Mouse (Mus musculus) cerebellum, adult 9-10 months (tissue): ENCODE data around the gene Gfy.

ENCODE experiments used
- DNase-seq: peaks from one replicate; pipeline ENCODE4 v3.0.0; 2022

The Gfy gene

DNA sequence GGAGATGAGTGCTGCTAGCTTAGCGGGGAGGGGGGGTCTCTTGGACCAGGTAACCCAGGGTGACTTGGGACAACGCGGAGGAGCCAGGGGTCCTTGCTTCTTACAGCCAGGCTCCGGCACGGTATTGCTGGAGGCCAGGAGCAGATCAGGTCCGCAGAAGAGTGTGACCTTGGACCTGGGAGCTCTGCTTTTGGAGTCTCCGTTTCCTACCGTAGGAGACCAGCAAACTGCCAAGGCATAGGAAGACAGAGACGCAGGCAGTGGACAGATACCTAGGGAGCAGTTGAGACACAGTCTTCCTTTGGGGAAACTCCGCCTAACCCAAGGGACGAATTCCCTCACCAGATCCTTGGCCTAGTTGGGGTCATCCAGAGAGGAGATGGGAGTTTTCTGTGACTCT is 13.7 kb downstream of the Gfy start:
- no peak for DNase-seq

DNA sequence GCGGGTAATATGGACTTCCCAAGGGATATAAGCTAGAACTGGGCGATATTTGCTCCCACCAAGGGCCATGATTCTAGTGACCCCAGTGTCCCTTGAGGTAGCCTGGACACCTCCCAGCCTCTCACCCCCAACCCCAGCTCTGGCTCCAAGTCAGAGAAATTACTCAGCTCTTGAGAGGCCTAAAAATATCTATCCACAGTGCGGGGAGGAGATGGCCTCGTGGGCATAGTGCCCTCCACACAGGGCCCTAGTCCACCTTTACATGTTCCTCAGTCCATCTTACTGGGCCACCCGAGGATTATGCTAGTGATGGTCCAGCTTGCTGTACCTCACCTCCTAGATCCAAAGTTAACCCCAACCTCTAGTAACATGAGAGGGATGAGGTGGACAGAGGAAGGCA is 14.5 kb downstream of the Gfy start:
- DNase-seq = peak; percentile 84

DNA sequence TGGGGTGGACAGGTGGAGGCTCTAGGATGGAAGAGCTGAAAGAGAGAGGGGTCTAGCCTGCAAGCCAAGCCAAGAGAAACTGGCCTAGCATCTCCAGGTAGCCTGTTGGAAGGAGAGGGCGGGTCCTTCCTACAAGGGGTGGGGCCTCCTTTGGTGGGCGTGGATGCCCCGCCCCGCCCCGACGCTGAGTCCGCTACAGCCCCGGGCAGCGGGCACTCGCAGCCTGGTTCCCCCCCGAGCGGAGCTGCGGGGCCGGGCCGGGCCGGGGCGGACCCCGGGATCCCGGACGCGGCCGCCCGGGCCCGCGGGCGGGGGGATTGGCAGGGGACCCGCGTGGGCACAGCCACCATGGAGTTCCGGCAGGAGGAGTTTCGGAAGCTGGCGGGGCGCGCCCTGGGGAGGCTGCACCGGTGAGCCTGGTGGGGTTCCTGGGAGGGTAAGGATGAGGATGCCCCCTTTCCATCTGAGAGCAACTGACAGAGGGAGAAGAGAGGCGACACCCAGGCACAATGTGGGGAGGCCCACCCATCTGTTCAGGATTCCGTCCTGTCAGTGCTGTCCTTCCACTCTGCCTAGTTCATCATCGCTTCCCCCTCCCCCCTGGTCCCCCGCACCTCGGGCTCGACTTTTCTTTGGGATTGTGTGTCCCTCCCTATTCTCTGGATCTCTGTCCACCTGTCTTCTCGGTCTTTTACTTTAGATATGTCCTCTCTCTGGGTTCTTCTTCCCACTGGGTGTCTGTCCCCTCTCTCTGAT is 15.5 kb downstream of the Gfy start, which contains the start of gene Slc17a7:
Gene Slc17a7, plus strand, starts transcription at position 215 of the 756 bp plus-strand sequence.
- peak; percentile 87 for DNase-seq

DNA sequence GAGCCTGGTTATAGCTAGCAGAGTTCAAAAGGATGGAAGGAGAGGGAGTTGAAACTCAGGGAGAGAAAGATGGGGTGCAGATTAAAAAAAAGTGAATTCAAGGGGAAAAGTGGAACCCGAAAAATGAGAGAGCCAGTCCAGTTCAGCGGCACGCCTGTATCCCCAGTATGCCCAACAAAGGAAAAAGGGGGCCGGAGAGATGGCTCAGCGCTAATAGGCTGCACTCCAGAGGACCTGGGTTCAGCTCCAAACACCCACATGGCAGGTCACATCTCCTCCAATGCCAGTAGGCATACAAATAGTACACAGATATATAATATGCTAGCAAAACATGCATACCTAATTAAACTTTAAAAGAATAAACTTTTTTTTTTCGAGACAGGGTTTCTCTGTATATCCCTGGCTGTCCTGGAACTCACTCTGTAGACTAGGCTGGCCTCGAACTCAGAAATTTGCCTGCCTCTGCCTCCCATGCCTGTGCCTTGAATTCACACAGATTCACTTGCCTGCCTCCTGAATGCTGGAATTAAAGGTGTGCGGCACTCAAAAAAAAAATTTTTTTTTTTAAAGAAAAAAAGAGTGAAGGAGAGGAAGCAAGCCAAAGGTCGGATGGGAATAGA is 16.3 kb downstream of the Gfy start:
- DNase-seq = peak; percentile 69

DNA sequence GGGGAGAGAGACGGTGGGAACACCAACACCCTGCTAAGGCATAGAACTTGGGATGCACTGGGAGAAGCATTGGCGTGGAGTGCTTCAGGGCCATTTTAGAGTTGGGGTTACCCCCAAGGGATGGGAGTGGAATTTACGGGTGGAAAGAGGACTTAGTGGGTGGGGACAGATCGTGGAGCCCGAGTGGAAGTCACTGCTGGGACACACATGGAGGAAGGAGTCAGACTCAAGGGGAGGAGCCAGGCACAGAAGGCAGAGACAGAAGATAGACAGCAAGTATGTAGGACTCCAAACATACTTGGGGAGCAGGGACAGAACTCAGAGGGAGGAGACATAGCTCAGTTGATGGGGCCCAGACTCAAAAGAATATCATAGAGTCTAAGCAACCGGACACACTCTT is 16.8 kb downstream of the Gfy start:
- DNase-seq = no peak

DNA sequence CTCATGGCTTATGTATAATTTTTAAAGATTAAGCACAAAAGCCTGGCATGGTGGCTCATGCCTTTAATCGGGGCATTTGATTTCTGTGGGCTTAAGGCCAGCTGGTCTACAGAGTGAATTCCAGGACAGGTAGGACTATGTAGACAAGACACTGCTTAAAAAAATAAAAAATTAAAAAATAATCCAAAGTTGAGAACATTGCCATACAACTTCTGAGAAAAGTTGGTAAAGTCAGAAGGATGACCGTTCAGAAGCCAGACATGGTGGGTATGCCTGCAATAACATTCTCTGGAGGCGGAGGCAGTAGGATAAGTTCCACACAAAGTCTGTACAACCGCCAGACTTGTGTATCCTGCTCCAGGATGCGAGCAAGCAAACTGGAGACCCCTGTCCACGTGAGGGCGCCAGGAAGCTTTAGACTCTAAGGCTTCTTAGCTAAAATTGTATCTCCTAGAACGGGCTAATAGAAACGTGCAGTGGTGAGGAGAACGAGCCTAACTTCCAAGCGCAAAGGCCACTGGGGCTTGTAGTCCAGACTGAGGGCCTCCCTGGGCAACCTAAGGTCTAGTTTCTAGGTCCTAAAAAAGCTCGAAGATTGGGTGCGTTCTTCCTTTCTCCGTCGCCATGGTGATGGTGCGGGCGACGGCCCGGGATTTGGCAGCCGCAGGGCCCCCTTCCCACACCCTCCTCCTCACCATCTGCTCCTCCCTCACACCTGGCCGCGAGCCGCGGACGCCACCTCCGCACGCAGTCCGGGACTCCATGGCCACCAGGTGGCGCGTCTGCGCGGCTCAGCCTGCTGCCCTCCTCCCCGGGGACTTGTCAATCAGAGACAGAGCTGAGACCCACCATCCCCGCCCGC is 17.5 kb downstream of the Gfy start:
- peak; percentile 99 for DNase-seq

DNA sequence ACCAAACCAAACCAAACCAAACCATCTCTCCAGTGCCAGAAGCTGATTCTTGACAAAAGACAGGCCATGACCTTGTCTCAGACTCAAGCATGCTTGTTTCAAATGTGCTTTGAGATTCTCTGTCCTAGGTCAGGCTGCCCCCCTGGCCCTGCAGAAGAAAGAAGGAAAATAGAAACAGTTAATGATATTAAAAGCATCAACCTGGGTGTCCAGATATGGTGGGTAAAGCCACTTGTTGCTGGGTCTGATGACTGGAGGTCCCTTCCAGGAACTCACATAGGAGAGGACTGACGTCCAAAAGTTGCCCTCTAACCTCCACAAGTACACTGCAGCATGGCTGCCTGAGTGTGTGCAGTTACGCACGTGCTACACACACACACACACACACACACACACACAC is 18.5 kb downstream of the Gfy start:
- peak; percentile 73 for DNase-seq

DNA sequence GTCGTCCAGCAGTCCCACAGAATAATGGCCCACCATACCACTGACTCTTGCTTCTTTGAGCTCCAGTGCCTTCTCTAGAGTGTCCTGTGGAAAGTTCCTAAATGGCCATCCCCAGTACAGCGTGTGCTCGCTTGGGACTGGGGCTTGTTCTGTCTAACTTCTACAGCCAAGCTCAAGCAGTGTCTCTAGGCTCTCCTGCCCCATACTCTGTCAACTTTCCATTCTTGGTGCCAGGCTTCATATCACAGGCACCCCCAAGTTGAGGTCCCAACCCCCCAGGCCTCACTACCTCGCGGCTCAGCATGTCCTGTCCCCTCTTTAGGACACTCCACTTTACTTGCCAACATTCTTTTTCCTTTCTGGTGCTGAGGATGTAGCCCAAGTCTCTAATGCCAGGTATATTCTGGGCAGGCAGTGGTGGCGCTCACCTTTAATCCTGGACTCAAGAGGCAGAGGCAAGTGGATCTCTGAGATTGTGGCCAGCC is 19.0 kb downstream of the Gfy start:
- peak; percentile 62 for DNase-seq

DNA sequence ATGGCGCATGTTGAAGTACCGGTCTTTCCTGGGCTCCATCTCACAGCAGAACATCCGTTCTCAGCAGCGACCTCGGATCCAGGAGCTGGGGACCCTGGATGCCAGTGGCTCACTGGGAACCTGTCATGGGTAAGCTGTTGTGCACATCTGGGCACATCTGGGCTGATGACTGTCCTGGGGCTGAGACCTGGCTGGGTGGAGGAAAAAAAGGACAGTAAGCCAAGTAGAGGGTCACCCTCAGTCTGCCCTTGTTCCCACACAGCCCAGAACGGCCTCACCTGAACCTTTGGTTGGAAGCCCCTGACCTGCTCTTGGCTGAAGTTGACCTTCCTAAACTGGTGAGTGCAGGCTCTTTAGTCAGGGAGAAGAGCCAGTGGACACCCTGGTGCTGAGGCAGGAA is 20.4 kb downstream of the Gfy start:
- peak; percentile 63 for DNase-seq

DNA sequence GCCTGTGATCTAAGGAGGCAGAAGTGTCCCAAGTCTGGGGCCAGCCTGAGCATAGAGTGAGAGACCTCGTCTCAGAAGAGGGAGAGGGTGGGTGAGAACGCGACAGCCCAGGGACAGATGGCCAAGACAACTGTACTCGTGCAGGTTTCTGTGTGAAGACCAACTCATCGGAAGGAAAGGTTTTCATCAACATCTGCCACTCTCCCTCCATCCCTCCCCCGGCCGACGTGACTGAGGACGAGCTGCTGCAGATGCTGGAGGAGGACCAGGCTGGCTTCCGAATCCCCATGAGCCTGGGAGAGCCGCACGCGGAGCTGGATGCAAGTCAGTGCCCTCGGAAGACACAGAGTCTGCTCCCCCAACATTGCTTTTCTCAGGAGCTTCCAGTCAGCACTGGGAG is 21.9 kb downstream of the Gfy start:
- peak; percentile 41 for DNase-seq

DNA sequence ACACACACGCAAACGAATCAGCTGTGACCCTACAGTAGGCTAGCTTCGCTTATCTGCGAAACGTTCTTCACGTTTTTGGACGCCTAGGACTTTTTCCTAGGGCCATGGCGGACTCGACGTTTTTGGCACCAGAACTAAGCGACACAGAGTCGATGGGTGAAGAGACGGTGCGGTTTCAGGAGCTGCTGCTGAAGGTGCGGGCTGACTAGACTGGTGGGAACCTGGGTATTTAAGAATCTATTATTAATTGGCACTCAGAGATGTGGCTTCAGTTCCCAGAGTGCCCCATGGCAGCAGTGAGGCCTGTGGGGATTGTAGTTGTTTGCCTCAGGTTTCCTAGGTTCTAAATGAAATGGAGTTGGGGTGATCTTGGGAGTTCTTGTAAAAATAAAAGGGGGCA is 23.2 kb downstream of the Gfy start:
- DNase-seq = peak; percentile 57

DNA sequence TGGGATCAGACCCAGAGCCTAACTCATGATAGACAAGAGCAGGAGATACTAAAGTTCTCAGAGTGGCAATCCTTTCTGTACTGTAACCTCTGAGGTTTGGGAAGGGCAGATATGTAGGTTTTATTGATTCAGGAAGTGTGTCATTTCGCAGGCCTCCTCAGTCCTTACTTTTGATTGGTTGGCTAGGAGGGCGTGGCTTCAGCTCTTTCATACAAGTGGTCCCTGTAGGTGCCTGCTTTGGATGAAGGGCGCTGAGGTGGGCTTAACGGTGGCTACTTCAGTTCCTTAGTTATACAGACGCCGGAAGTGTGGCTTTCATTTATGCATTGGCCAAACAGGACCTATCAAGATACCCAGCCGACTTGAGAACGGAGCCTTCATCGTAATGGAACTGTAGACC is 23.8 kb downstream of the Gfy start:
- DNase-seq = peak; percentile 65

DNA sequence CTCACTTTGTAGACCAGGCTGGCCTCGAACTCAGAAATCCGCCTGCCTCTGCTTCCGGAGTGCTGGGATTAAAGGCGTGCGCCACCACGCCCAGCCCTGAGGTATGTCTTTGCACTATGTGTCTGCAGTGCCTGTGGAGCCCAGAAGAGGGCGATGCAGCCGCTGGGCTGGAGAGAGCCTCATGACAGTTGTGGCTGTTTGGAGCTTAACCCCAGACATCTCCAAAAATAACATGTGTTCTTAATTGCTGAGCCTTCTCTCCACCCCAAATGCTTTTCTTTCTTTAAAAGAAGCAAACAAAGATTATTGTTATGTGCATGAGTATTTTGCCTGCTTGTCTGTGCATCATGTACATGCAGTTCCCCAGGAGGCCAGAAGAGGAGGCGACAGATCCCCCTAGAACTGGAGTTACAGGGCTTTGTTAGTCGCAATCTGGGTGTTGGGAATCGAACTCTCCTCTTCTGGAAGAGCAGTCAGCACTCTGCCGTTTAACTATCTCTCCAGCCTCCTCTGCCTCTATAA is 24.3 kb downstream of the Gfy start:
- peak; percentile 84 for DNase-seq

DNA sequence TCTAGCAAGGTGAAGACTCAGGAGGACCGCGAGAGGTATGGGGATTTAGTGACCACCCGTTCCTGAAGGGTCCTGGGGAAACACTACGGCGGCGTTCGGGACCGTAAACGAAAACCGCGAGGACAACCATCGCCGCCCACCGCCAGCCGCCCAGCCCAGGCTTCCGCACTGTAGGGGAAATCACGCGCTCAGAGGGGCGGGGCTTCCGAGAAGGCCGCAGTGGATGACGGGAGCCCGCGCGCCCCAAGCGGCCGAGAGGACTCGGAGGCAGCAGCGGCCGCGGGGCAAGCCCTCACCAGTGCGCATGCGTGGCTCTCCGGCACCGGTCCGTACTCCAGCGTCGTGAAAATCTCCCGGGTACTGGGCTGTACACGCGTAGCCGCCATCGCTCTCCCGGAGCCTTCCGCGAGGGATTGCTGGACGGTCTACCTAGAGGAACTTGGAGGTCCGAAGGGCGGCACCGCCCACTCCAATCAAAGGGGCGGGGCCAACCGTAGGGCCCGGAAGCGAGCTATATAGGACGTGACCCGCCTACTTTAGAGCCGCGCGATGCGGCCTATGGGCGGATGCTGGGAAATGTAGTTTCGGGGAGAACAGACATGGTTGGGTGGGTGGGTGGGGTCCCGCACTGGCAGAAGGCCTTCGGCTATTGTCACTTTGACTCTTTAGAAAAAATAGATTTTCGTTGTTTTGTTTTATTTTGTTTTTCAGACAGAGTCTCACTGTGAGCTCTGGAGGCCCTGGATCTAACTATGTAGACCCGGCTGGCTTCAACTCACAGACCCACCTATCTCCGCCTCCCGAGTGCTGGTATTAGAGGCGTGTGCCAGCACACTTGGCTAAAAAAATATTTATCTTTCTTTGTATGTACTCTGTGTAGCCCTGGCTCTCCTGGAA is 25.0 kb downstream of the Gfy start, which contains the start of the genes Pih1d1 and Aldh16a1:
Gene Pih1d1, plus strand, starts transcription at position 208 of the 897 bp plus-strand sequence.
Gene Aldh16a1, minus strand, starts transcription at position 489 of the 897 bp plus-strand sequence.
- DNase-seq = peak; percentile 97

DNA sequence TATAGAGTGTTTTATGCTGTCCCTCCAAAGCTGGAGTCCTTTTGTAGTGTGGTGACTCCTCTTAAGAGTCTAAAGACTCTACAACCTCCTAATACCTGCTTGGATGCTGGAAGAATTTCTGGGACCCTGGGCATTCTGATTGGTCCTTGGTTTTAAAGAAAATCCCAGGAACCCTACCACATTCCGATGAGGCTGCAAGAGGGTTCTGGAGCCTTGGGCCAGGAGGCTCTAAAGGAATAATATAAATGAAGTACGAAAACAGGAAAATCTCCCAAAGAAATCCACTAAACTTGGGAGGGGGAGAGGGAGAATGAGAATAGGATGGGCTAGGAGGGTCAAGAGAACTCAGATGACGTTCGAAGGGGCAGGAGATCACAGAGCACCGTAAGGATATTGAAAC is 25.8 kb downstream of the Gfy start:
- DNase-seq = no peak

DNA sequence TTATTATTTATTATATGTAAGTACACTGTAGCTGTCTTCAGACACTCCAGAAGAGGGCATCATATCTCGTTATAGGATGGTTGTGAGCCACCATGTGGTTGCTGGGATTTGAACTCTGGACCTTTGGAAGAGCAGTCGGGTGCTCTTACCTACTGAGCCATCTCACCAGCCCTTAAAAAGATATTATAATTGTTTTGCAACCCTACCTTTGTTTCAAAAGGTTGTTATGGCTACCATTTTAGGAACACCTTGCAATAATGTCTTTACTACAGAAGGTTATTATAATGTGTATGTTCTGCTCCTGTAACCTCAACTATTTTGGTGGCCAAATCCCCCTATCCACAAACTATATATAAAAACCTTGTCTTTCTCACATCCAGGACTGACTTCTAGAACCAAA is 26.3 kb downstream of the Gfy start:
- peak; percentile 39 for DNase-seq

DNA sequence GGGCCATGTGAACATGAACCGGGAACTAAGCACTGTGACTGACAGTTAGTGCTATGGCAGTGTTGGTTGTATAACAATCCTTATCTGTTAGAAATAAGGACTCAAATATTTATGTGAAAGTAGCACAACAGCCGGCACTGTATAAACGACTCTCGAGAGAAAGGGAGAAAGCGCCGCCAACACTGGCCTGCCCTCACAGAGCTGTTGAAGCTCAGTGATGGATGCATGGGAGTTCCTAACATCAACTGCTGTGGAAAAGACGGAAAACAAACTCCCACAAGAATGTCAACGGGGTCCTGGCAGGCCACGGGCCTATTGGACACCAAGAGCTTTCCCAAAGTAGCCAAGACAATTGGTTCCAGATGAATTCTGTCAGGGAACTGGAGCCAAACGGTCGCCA is 28.1 kb downstream of the Gfy start:
- peak; percentile 48 for DNase-seq

DNA sequence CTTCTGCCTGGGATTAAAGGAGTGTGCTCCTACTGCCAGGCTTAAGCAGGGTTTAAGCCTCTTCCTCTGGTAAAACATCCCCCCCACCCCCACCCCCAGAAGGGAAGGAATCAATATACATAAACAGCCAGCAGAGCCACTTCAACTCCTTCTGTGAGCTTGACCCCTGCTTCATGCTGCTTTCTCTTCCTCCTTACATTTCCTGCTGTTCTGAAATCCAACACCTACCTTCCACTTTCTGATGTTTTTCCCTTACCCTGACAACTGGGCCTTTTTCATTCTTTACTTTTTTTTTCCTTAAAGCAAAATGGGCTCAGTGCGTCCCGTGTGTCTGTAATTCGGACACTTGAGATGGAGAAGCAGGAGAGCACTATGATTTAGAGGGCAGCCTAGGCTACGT is 29.0 kb downstream of the Gfy start:
- no peak for DNase-seq

DNA sequence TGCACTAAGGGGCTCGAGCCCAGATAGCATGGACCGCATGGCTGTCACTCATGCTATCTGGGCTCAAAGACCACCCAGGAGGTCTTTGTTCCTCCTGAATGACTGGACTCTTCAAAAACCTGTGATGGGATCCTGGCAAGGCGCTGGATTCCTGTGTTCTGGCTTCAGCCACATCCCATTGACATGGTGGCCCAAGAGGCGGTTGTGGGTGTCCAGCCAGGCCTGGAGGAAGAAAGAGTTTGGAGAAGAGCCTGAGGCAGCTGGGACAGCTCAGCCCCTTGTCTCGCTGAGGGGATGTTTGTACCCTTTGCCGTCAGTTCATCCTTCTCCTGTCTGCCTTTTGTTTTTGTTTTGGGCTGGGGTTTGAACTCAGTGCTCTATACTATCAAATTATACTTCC is 29.8 kb downstream of the Gfy start:
- DNase-seq = no peak

DNA sequence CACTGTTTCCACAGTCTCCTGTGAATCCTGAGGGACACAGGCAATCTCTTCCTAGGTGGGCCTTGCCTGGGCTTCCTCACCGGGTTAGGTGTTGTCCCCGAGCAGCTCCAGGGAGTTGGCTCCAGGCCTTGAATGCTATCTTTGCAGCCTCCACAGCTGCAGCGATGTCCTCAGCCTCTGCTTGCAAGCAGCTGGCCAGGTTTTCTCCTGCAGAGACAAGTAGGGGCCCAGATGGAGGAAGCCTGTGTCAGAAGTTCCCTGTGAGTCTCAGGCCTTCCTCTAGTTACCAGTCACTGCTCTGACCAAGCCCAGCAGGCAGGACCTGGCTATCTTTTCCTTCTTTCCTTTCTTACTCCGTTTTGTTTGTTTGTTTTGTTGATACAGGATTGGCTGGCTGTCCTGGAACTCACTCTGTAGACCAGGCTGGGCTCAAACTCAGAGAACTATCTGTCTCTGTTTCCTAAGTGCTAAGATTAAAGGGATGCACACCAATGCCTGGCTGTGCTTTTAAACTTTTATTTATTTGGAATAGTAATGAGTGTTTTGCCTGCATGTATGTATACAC is 30.8 kb downstream of the Gfy start:
- DNase-seq = no peak

DNA sequence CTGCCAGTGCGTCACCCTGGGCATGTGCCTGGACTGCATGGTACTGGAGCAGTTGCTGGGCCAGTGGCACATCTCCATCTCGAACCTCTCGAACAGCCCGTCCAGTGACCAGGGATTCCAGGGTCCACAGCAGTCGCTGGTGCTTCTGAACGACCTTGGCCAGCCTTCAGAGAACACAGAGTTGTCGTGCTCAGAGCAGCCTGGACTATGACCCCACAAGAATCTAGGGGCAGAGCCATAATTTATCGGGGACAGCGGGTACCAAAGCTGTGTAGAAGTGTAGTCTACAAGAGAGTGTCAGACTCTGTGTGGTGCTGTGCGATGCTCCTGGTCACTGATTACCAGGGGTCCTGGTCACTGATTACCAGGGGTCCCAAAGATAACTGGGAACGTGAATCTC is 31.5 kb downstream of the Gfy start:
- no peak for DNase-seq

DNA sequence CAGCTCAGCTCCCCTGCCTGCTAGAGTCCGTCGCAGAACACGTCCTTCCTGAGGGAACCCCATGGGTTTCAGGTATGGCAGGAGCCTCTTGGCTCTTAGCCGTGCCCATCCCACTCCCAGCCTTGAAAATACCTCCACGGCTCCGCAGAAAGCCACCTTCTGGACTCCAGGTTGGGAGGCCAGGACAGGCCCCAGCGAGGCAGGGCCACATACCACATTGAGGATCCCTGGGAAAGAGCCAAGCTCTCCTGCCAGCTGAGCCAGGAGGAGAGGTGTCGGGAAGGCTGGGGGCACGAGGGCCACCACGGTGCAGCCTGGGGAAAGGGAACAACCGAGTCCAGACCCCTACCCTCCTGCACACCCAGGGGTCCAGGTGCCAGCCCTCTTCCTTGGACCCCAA is 32.1 kb downstream of the Gfy start:
- no peak for DNase-seq
